In genomic region chr9:49514306-49514705, GRCm38 (mm10) we compare ENCODE assay signal across 15 mouse cellular contexts.
"Had no signal": no experiment of that assay in that cellular context is flagged by ENCODE, and none has a peak within 500 bp of the region (broad histone marks: within the 10 kb centered on the region; RNA-seq: fewer than 3 reads in every experiment).

No protein-coding gene starts in this region.

- H3K36me3 ChIP-seq: liver, embryonic 15.5 days had no signal

- H3K4me3 ChIP-seq: limb, embryonic 12.5 days; liver, embryonic 15.5 days; midbrain, embryonic 10.5 days; neural tube, embryonic 13.5 days; stomach, embryonic 15.5 days had no signal

- H3K27me3 ChIP-seq: limb, embryonic 12.5 days; liver, embryonic 15.5 days; neural tube, embryonic 13.5 days; stomach, embryonic 15.5 days had no signal

- H3K4me1 ChIP-seq: limb, embryonic 12.5 days; liver, embryonic 15.5 days; neural tube, embryonic 13.5 days; stomach, embryonic 15.5 days had no signal

- ATAC-seq: lung, postnatal 0 days had no signal

- H3K9me3 ChIP-seq: limb, embryonic 12.5 days; liver, embryonic 15.5 days; midbrain, embryonic 10.5 days; neural tube, embryonic 13.5 days; stomach, embryonic 15.5 days had no signal

- DNase-seq: layer of hippocampus, adult 9-11 months; liver; lung, adult 2 months; lung, postnatal 36 days; midbrain, embryonic 14.5 days; right cerebral cortex, postnatal 14 days; thymus, adult 2 months; thymus, postnatal 25 days had no signal

- H3K9ac ChIP-seq: hindbrain, embryonic 14.5 days; limb, embryonic 12.5 days; liver, embryonic 15.5 days; neural tube, embryonic 13.5 days; stomach, embryonic 15.5 days had no signal

- H3K27ac ChIP-seq: hindbrain, embryonic 14.5 days; limb, embryonic 12.5 days; liver, embryonic 15.5 days; midbrain, embryonic 10.5 days; neural tube, embryonic 13.5 days; stomach, embryonic 15.5 days had no signal

- H3K4me2 ChIP-seq: hindbrain, embryonic 14.5 days; limb, embryonic 12.5 days; liver, embryonic 15.5 days; neural tube, embryonic 13.5 days; stomach, embryonic 15.5 days had no signal
